Mouse (Mus musculus) layer of hippocampus, adult 9-11 months (tissue): ENCODE data around the gene Slc22a20.

Experiments used
- DNase-seq: peaks from one replicate; pipeline ENCODE4 v3.0.0; 2022

Slc22a20 gene

DNA sequence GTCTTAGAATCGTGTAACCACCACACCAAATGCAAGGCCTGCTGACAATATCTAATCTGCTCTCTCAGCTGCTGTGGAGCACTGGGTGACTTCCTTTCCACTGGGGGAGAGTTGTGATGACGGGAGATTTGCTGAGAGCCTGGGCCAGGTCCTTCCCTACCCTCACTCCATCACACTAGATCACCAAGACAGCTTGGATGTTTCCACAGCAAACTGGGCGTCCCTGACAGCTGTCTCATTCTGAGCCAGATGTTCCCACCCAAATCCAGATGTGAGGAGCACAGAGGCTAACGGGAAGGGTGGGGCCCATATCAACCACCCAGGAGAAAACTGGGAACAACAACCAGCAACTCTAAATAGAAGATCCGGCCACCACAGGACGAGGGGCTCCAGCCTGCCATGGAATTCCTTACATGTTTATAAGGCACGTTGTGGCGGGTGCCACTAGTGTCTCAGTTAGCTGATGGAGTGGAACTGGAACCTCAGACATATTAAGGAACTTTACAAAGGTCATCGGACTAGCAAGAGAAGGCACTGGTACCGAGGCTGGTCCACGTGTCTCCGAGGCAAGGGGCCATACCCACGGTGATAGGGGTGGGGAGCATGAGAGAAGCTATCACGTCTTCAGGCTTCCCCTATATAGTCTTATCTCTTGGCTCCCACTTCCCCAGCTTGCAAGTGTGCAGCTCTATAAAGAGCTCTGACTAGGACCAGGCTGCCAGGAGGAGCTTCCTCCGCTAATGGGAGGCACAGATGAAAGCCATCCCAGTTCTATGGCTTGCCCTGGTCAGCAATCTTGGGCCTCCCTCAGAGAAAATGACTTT, 63.6 kb downstream of the Slc22a20 start:
- DNase-seq, result no peak

- DNase-seq, result no peak
Measured at GRCm38 (mm10) chr19:5921715-5922114, 64.2 kb downstream of the Slc22a20 start.
